Mouse (Mus musculus) thymus, adult 2 months (tissue): ENCODE measurements around the gene Atp1a4. TPM values are rescaled to one million over a fixed set of nuclear protein-coding genes. Genes with fewer than 3 reads are reported as not detected.
"Not testable (repeated sequence)": the region's sequence is repeated elsewhere in the genome, so short reads cannot be mapped to it uniquely, and the experiment has no call there.

Experiments used
- DNase-seq: peaks from one replicate; pipeline ENCODE4 v3.0.0; 2021
- H3K27ac ChIP-seq: fragments of 200-500 bp; 2 replicates; pipeline ENCODE4 v1.5.1; 2012; ENCODE audit warnings: low read length, control low read depth; ENCODE audit not compliant: control insufficient read depth, insufficient read depth
- H3K27me3 ChIP-seq: fragments of 200-500 bp; 2 replicates; pipeline ENCODE4 v1.6.1; 2012; ENCODE audit warnings: mild to moderate bottlenecking, low read length, moderate library complexity, mixed read lengths; ENCODE audit not compliant: control insufficient read depth, insufficient read depth
- H3K36me3 ChIP-seq: fragments of 200-500 bp; 2 replicates; pipeline ENCODE4 v1.6.1; 2012; ENCODE audit warnings: mild to moderate bottlenecking, low read length, moderate library complexity; ENCODE audit not compliant: control insufficient read depth, insufficient read depth
- H3K4me1 ChIP-seq: fragments of 200-500 bp; replicated peaks from 2 replicates; pipeline ENCODE4 v1.6.1; 2012; ENCODE audit warnings: low read length; ENCODE audit not compliant: control insufficient read depth, insufficient read depth
- H3K4me3 ChIP-seq: fragments of 200-500 bp; 2 replicates; pipeline ENCODE4 v1.5.1; 2012; ENCODE audit warnings: mild to moderate bottlenecking, low read length, control low read depth, moderate library complexity; ENCODE audit not compliant: control insufficient read depth, insufficient read depth
- CTCF ChIP-seq: fragments of 200-500 bp; IDR thresholded peaks from 2 replicates; pipeline ENCODE4 v1.5.1; 2012; ENCODE audit warnings: mild to moderate bottlenecking, control low read depth, low read length, moderate library complexity, borderline replicate concordance; ENCODE audit not compliant: control insufficient read depth, poor library complexity, insufficient read depth; ENCODE audit errors: extremely low read depth
- POLR2A ChIP-seq: fragments of 200-500 bp; IDR thresholded peaks from 2 replicates; pipeline ENCODE4 v1.6.1; 2012; ENCODE audit warnings: mild to moderate bottlenecking, low read length, control low read depth, moderate library complexity; ENCODE audit not compliant: control insufficient read depth, poor library complexity, insufficient read depth; ENCODE audit errors: extremely low read depth
- WGBS: fragments of 180-500 bp; shearing (Covaris S2); methylation state at CpG from one replicate; pipeline ENCODE4 v1.1.7; 2018; 5-methylcytosine and 5-hydroxymethylcytosine counted together
- polyA plus RNA-seq: library from polyadenylated mRNA; depleted of rRNA; stranded (reverse); fragments of >200 nt; gene quantifications from 2 replicates; pipeline ENCODE4 v1.2.3, GENCODE M21; 2012

The Atp1a4 gene
- polyA plus RNA-seq, 1 experiment: 0.07 TPM

GRCm38 (mm10) chr1:172247216-172247615 lies 11.0 kb downstream of the Atp1a4 start:
- Histone ChIP-seq H3K36me3 (no peaks in the 10 kb centered on the region), H3K4me1 (no peaks in the 10 kb centered on the region), H3K27me3 (no peaks in the 10 kb centered on the region), H3K27ac (no peak overlapping the region), H3K4me3 (no peak overlapping the region)
- 80% methylated on average over 4 of the region's 4 CpGs for WGBS
- no peak for DNase-seq
- TF ChIP-seq CTCF: no peak
- TF ChIP-seq POLR2A: no peak

- H3K36me3 ChIP-seq, H3K27me3 ChIP-seq, DNase-seq, H3K4me3 ChIP-seq, H3K27ac ChIP-seq, H3K4me1 ChIP-seq: not testable (repeated sequence)
- WGBS: 41% methylated on average over 23 of the region's 23 CpGs
These were observed 13.6 kb downstream of the Atp1a4 start for GRCm38 (mm10) chr1:172244645-172245044.

- Histone ChIP-seq H3K27me3 (no peaks in the 10 kb centered on the region), H3K27ac (no peak overlapping the region), H3K4me3 (no peak overlapping the region), H3K36me3 (no peaks in the 10 kb centered on the region), H3K4me1 (no peaks in the 10 kb centered on the region)
- no peak for DNase-seq
- TF ChIP-seq POLR2A (no peak), CTCF (no peak)
- 72% methylated on average over 16 of the region's 16 CpGs for WGBS
These were observed 14.5 kb downstream of the Atp1a4 start for GRCm38 (mm10) chr1:172243547-172244205.

- TF ChIP-seq POLR2A (no peak), CTCF (no peak)
- H3K4me1 ChIP-seq: no peaks in the 10 kb centered on the region
- no peak overlapping the region for H3K4me3 ChIP-seq
- H3K36me3 ChIP-seq: no peaks in the 10 kb centered on the region
- H3K27ac ChIP-seq: no peak overlapping the region
- no peak for DNase-seq
- 92% methylated on average over 2 of the region's 2 CpGs for WGBS
- no peaks in the 10 kb centered on the region for H3K27me3 ChIP-seq
These were observed 15.8 kb downstream of the Atp1a4 start for GRCm38 (mm10) chr1:172242401-172242800.

- no peak for TF ChIP-seq POLR2A
- DNase-seq: no peak
These were observed 17.1 kb downstream of the Atp1a4 start for GRCm38 (mm10) chr1:172240945-172241708.

GRCm38 (mm10) chr1:172229215-172229614 lies 29.0 kb downstream of the Atp1a4 start:
- H3K36me3 ChIP-seq: no peaks in the 10 kb centered on the region
- no peak overlapping the region for H3K4me3 ChIP-seq
- no peaks in the 10 kb centered on the region for H3K27me3 ChIP-seq
- H3K27ac ChIP-seq: no peak overlapping the region
- no peak for DNase-seq
- H3K4me1 ChIP-seq: no peaks in the 10 kb centered on the region
- TF ChIP-seq CTCF: no peak
- no peak for TF ChIP-seq POLR2A
- WGBS: 86% methylated on average over 1 of the region's 1 CpGs

More at GRCm38 (mm10) chr1:172240945-172241708, 17.1 kb downstream of the Atp1a4 start:
- Histone ChIP-seq H3K36me3 (no peaks in the 10 kb centered on the region), H3K4me3 (no peak overlapping the region), H3K27me3 (no peaks in the 10 kb centered on the region), H3K4me1 (no peaks in the 10 kb centered on the region), H3K27ac (no peak overlapping the region)
- 34% methylated on average over 6 of the region's 6 CpGs for WGBS
